Mouse (Mus musculus): ENCODE results near the gene Ctnna3.
"Not testable (repeated sequence)": the region's sequence is repeated elsewhere in the genome, so short reads cannot be mapped to it uniquely, and the experiment has no call there.

The Ctnna3 gene

DNA sequence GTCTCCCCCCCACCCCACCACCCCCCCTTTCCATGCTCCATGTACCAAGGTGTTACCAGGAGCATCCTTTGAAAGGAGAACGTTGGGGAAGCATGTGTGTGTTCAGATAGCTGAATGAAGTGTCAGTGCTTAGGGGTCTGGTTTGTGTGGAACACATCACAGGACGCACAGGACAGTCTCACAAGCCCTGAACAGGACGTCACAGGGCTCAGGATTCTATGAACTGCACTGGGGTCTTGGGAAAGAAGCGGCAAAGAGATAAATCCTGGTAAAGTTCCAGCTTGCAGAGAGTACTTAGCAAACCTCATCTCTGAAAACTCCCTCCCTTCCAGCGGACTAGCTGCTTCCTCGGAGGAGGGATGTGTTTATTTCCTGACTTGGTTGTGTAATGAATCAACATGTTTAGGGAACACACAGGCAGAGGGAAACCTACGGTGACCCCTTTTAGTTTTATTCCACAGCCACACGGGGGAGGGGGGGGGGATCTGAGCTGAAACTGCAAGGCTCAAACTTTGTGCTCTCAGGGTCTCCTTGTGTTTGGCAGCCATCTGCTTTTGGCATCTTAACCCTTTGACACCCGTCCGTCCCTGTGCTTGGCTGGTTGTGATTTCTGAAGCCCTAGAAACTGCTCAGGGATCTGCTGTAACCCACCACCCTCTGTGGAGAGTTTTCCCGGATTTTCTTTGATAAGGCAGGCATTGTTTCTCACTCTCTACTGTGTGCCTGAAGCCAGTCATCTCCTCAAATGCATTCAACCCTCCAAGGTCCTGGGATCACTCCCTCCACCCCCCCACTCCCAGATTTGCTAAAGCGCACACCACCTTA lies 656.9 kb downstream of the Ctnna3 start:
- DNase-seq: peak; percentile 49

DNA sequence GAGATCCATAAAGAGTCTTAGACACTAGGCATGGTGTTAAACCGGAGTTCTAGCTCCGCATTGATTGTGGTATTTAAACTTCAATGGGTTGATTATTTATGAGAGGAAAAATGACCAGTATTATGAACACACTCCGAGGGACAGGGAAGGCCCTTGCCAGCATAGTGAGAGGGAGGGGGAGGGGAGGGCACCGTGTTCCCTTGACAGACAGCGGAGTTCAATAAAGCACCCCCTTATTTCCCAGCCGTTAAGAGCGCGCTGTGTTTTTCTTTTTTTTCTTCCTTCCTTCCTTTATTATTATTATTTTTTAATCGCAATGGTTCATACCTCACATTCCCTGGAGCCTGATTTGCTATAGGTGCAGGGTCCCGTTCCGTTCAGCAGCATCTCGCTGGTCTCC lies 657.6 kb downstream of the Ctnna3 start:
- peak; percentile 33 for DNase-seq

DNA sequence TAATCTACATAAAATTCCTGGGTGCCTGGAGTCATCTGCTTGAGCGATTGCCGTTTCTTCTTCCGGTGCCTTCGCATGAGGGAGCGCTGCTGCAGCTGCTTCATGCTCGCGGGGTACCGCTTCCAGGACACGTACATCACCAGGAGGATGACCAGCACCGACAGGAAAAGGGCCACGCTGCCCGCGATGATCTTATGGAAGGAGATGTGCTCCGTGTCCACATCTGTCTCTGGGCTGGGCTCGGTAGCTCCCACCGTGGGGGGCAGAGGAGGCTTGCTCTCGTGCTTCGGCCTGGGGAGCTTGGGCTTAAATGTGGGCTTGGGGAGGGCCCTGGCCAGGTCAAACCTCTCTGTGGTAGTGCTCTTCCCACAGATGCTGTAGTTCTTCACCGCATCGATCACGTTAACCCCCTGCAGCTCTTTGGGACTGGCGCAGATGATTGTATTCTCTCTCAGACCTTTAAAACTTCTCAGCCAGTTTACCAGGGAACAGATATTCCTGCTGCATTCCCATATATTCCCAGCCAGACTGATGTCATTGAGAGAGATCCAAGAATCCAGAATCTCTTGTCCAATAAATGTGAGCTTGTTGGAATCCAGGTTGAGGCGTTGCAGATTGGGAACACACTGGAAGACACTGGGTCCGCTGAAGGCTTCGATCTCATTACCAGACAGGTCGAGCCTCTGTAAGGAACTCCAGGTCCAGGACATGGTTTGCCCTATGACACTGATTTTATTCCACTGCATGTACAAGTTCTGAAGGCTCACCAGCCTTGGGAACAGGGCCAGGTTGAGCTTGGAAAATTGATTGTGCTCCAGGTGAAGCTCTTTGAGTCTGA lies 658.3 kb downstream of the Ctnna3 start:
- peak; percentile 50 for DNase-seq

- no peak for DNase-seq
Observed at GRCm38 (mm10) chr10:64088774-64089460, 659.0 kb downstream of the Ctnna3 start.

DNA sequence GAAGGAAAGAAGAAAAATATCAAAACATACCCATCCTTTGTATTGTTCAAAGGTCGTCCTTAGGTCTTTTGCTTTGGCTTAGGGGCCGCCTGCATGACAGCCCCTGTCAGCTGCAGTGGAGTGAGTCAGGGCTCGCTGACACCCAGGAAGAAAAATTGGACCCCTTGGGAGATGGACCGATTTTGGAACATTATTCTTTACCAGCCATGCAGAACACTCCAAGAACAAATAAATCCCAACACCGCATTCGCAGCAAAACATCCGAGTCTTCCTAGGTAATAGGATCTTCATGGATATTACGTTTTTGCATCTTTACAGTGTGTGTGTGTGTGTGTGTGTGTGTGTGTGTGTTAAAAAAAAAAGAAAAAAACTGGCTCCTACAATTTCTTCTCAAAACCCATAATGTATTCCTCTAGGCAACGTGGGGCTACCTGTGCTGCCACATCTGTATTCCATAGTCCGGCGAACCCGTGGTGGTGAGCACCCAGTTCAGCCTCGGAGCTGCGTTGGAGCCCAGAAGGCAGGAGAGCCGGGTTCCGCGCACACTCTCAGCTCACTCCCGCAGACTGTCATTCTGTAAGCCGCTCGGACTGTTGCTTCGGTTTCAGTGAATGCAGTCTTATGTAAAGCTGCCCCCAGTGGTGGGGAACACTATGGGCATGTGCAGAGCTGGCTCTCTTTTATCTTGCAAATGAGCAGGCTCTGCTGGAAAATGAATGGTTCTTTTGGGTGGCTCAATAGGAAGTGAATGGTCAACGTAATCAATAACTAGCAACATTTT lies 660.0 kb downstream of the Ctnna3 start, which contains the start of gene Lrrtm3:
Lrrtm3 (minus strand) TSS at position 598 of the 781 bp plus-strand sequence.
- DNase-seq: peak; percentile 92

GRCm38 (mm10) chr10:64096532-64096931 lies 666.6 kb downstream of the Ctnna3 start:
- no peak for DNase-seq

DNA sequence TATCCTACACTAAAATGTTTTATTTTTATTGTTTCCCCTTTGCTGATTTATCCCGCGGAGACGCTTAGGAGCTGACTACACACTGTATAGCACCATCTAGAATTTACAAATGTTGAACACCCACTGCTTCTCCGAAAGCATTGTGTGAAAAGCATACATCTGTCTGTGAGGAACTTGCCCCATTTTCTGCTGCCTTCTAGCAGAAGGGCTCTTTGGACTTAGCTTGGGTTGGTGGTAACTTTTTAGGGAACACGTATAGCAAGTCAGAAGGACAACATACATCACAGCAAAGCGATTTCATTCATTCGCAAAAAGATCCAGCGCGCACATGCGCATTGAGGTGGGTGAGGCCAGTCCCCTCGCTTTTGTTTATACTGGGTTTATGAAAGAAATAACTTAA lies 685.3 kb downstream of the Ctnna3 start:
- DNase-seq: no peak

DNA sequence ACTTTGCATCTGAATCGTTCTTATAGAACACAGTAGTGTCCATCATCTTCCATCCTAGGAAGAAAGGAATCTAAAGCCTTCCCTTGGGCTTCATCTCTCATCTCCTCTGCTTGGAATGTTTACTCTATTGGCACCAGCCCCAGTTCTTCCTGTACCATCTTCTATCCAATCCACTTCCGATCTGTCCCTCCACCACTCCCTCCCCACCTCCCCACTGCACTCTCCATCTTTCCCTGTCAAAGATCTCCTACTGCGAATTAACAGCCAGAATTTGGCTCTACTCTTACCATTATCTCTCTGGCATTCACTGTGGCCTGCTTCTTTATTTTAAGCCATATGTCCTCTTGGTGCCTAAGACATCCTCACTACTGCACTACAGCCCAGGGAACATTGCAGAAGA lies 688.9 kb downstream of the Ctnna3 start:
- DNase-seq: no peak

GRCm38 (mm10) chr10:64130397-64131150 lies 700.7 kb downstream of the Ctnna3 start:
- DNase-seq: no peak

DNA sequence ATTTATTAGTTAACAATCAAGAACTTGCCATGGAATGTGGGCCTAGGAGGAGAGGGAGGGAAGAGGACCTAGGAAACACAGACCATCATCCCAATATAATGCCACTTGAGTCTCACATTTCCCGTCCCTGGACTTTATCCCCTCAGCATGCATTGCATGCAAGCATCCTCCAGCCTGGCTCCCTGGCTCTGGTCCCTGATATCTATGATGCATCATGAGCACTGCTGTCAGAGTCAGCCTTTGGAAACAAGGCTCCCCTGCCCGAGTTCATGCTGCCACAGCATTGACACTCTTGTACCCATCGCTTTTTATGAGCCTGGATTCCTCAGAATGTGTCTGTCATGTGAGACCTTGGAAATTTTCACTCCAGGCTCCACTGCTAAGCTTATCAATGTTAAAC lies 703.6 kb downstream of the Ctnna3 start:
- no peak for DNase-seq

GRCm38 (mm10) chr10:64135481-64135880 lies 705.6 kb downstream of the Ctnna3 start:
- DNase-seq: peak; percentile 7

DNA sequence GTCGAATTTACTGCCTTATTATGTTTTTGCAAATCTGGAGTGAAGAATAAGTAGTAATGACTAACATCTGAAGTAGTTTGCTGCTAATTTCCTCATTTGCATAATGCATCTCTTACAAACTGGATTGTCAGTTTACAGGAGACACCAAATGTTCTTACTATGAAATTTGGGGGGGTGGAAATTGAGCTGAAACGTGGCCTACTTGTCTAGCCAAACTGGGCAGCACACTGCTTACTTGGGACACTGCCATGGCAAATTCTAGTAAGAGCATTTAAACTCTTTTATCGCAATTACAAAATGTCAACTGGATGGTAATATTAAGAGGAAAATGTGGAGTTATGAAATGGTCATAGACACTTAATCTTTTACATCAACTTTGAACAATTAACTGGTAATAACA lies 716.6 kb downstream of the Ctnna3 start:
- no peak for DNase-seq

- DNase-seq: no peak
Observed at GRCm38 (mm10) chr10:64181696-64182095, 751.8 kb downstream of the Ctnna3 start.

- DNase-seq: no peak
Observed at GRCm38 (mm10) chr10:64182731-64183130, 752.8 kb downstream of the Ctnna3 start.

DNA sequence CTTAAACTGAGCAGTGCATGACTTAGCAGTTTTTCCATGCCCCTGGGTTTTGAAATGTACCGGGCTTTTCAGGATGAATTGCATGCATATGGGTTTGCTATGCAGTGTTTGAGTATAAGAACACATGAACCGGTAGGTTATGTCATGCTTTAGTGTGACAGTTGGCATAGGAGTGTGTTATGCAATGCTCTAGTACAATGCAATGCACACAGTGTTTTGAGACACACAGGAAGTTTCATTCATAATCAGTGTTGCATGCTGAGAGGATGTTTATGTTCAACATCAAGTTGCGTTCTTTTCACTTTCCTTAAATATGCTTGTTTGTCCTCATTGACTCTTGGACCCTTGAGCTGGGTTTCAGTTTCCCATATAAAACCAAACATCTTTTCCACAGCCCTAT lies 758.1 kb downstream of the Ctnna3 start:
- DNase-seq: no peak

DNA sequence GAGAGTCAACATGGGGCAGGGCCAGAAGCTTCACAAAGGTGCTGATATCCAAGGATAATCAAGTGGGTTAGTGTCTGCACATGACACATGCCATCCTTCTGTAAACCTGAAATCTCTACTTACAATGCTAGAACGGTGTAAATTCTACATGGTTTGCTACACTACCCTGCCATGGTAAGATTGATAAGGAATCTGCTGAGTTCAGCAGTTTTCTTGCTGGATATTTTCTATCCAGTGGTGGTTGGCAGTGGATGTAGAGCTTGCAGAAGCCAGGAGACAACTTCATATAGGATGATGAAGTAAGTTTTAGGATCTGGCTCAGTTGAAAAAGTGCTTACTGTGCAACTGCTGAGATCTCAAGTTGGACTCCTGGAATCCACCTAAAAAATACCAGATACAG lies 767.7 kb downstream of the Ctnna3 start:
- no peak for DNase-seq

DNA sequence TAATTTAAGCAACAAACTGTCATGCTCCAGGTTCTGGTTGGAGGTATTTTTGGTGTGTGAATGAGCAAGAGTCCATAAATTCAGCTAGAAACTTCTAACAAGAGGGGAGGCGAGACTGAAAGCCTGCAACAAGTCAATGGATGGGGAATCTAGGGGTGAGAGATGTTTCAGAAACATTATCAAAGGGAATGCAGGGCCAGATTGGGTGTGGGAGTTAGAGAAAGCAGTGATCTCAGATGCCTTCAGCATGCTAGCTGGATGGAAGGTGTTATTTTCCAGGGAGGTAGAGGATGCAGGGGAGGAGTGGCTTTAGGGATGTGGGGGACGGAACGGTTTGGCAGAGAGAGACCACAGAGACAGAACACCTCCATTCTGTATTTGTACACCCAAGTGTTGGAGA lies 785.7 kb downstream of the Ctnna3 start:
- DNase-seq: no peak

- DNase-seq: no peak
Observed at GRCm38 (mm10) chr10:64223023-64223422, 793.1 kb downstream of the Ctnna3 start.

GRCm38 (mm10) chr10:64224007-64224406 lies 794.1 kb downstream of the Ctnna3 start:
- no peak for DNase-seq

DNA sequence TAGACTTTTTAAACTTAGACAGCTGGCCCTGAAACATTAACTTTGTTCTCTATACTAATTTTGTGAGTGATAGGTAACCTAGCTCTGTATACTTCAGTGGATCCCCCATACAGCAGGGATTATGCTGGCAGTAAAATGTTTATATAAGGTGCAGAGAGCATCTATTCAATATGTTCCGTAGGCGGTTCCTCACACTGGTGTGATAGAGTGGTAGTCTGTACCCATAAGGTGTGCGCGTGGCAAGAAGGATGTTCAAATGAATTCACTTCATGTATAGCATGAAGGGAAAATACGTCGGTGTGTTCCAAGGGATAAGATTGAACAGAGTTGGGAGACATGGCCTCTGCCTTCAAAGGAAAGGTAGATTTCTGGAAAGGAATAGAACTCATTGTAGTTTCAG lies 794.5 kb downstream of the Ctnna3 start:
- no peak for DNase-seq

- not testable (repeated sequence) for DNase-seq
Observed at GRCm38 (mm10) chr10:64225826-64226225, 795.9 kb downstream of the Ctnna3 start.

GRCm38 (mm10) chr10:64243421-64243820 lies 813.5 kb downstream of the Ctnna3 start:
- DNase-seq: no peak
